Mouse (Mus musculus) megakaryocyte, embryonic 14.5 days (primary cell): ENCODE results near the gene Ccdc27. TPM values are rescaled to one million over a fixed set of nuclear protein-coding genes. Genes with fewer than 3 reads are reported as not detected.

Source experiments
- H3K27me3 ChIP-seq: replicated peaks from 2 replicates; pipeline ENCODE3; 2012; ENCODE audit warnings: inconsistent platforms
- H3K36me3 ChIP-seq: replicated peaks from 2 replicates; pipeline ENCODE3; 2012; ENCODE audit warnings: low read length, inconsistent platforms, mixed read lengths
- H3K4me1 ChIP-seq: 2 replicates; pipeline ENCODE4 v1.6.1; 2012; ENCODE audit warnings: inconsistent platforms
- H3K4me3 ChIP-seq: replicated peaks from 2 replicates; pipeline ENCODE3; 2012; ENCODE audit warnings: moderate library complexity, mild to moderate bottlenecking, inconsistent platforms
- H3K9me3 ChIP-seq: 2 replicates; pipeline ENCODE4 v1.6.1; 2012; ENCODE audit warnings: inconsistent platforms
- FLI1 ChIP-seq: IDR thresholded peaks from 2 replicates; pipeline ENCODE4 v1.6.1; 2012; ENCODE audit warnings: low read length, inconsistent platforms, mixed read lengths
- GATA1 ChIP-seq: IDR thresholded peaks from 3 replicates; pipeline ENCODE4 v1.6.1; 2012; ENCODE audit warnings: mixed read lengths, low read length, inconsistent platforms, borderline replicate concordance
- polyA plus RNA-seq: library from polyadenylated mRNA; stranded (reverse); fragments of >175 nt; gene quantifications from 2 replicates; pipeline ENCODE4 v1.2.3, GENCODE M21; 2012; ENCODE audit warnings: low replicate concordance; ENCODE audit not compliant: insufficient read depth

Ccdc27 gene
- polyA plus RNA-seq, 1 experiment = not detected

DNA sequence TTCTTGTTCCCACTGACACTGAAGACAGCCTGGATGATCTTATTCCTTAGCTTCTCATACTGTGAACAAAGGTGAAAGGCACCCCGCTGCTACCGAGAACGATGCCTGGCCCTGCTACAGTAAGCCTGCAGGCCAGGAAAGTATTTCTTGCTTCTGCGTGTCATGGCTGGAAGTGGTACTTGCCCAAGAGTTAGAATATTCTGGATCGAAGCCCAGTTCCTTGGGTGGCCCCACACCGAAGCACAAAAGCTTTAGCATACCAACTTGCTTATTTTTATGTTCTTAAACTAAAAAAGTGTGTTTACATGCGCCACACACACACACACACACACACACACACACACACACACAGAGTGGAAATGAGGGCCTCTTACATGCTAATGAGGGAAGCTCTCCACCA, 14.4 kb downstream of the Ccdc27 start:
- peaks cover 53% of the 10 kb centered on the region for H3K4me1 ChIP-seq
- peaks cover 16% of the 10 kb centered on the region for H3K36me3 ChIP-seq
- H3K4me3 ChIP-seq = no peak overlapping the region
- no peaks in the 10 kb centered on the region for H3K9me3 ChIP-seq
- H3K27me3 ChIP-seq = peaks cover 22% of the 10 kb centered on the region
- TF ChIP-seq FLI1 = no peak
- no peak for TF ChIP-seq GATA1

- Histone ChIP-seq H3K4me3 (peak overlapping the region; percentile 97), H3K36me3 (peaks cover 32% of the 10 kb centered on the region), H3K9me3 (no peaks in the 10 kb centered on the region), H3K27me3 (peaks cover 15% of the 10 kb centered on the region), H3K4me1 (peaks cover 66% of the 10 kb centered on the region)
- TF ChIP-seq GATA1 = no peak
Measured at GRCm38 (mm10) chr4:154026441-154026761, 16.1 kb downstream of the Ccdc27 start.

GRCm38 (mm10) chr4:154025641-154026440, 16.6 kb downstream of the Ccdc27 start, which contains the start of gene Smim1:
Gene Smim1, minus strand, starts transcription at chr4:154026230.
- peaks cover 69% of the 10 kb centered on the region for H3K4me1 ChIP-seq
- H3K9me3 ChIP-seq = no peaks in the 10 kb centered on the region

GRCm38 (mm10) chr4:154024729-154025521, 17.6 kb downstream of the Ccdc27 start:
- Histone ChIP-seq H3K9me3 (no peaks in the 10 kb centered on the region), H3K4me3 (peak overlapping the region; percentile 97), H3K36me3 (peaks cover 47% of the 10 kb centered on the region), H3K4me1 (peaks cover 75% of the 10 kb centered on the region), H3K27me3 (peaks cover 9% of the 10 kb centered on the region)
- TF ChIP-seq GATA1 = no peak
- TF ChIP-seq FLI1 = no peak

More at GRCm38 (mm10) chr4:154025641-154026440, 16.6 kb downstream of the Ccdc27 start, which contains the start of gene Smim1:
- TF ChIP-seq GATA1 (no peak), FLI1 (no peak)
- Histone ChIP-seq H3K4me3 (peak within 1 kb of the TSS; percentile 97), H3K36me3 (peaks cover 38% of the 10 kb centered on the region), H3K27me3 (peaks cover 12% of the 10 kb centered on the region)

- peaks cover 85% of the 10 kb centered on the region for H3K4me1 ChIP-seq
- H3K9me3 ChIP-seq = no peaks in the 10 kb centered on the region
- peaks cover 9% of the 10 kb centered on the region for H3K27me3 ChIP-seq
- H3K4me3 ChIP-seq = peak overlapping the region; percentile 97
- TF ChIP-seq GATA1 = no peak
- TF ChIP-seq FLI1 = no peak
- H3K36me3 ChIP-seq = peaks cover 57% of the 10 kb centered on the region
Measured at GRCm38 (mm10) chr4:154023754-154024601, 18.5 kb downstream of the Ccdc27 start.

- TF ChIP-seq GATA1 = no peak
- no peak for TF ChIP-seq FLI1
- Histone ChIP-seq H3K4me1 (peaks cover 93% of the 10 kb centered on the region), H3K36me3 (peaks cover 68% of the 10 kb centered on the region), H3K4me3 (no peak overlapping the region), H3K27me3 (peaks cover 8% of the 10 kb centered on the region), H3K9me3 (no peaks in the 10 kb centered on the region)
Measured at GRCm38 (mm10) chr4:154022844-154023243, 19.6 kb downstream of the Ccdc27 start.

GRCm38 (mm10) chr4:154022407-154022806, 20.1 kb downstream of the Ccdc27 start:
- no peaks in the 10 kb centered on the region for H3K9me3 ChIP-seq
- H3K4me1 ChIP-seq = peaks cover 92% of the 10 kb centered on the region
- H3K27me3 ChIP-seq = peaks cover 4% of the 10 kb centered on the region
- H3K36me3 ChIP-seq = peaks cover 72% of the 10 kb centered on the region
- TF ChIP-seq GATA1 (no peak), FLI1 (no peak)
- H3K4me3 ChIP-seq = no peak overlapping the region

DNA sequence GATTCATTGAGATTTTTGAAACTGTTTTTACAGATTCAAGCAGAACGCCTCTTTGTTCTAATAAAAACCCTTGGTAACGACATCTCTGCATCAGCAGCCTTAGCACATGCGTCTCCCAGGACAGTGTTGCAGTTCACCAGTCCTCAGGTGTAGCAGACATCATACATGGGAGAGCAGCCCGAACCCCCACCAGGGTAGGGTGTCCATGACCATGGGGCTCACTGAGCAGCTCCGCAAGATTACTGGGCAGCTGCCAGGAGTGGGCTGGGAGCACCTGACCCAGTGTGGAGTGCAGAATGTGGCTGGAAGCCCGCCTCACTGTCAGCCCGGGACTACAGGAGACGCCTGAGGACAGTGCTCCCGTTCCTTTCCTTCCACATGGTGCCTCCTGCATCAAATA, 21.0 kb downstream of the Ccdc27 start:
- Histone ChIP-seq H3K9me3 (no peaks in the 10 kb centered on the region), H3K4me1 (peaks cover 91% of the 10 kb centered on the region), H3K36me3 (peaks cover 82% of the 10 kb centered on the region), H3K4me3 (no peak overlapping the region), H3K27me3 (no peaks in the 10 kb centered on the region)
- TF ChIP-seq FLI1 = no peak
- no peak for TF ChIP-seq GATA1

- Histone ChIP-seq H3K4me1 (peaks cover 89% of the 10 kb centered on the region), H3K27me3 (no peaks in the 10 kb centered on the region), H3K4me3 (no peak overlapping the region), H3K9me3 (no peaks in the 10 kb centered on the region), H3K36me3 (peaks cover 100% of the 10 kb centered on the region)
- TF ChIP-seq GATA1 (no peak), FLI1 (no peak)
Measured at GRCm38 (mm10) chr4:154019571-154019970, 22.9 kb downstream of the Ccdc27 start.
